Mouse (Mus musculus): ENCODE results near the gene Cmklr1. TPM values are rescaled to one million over a fixed set of nuclear protein-coding genes. Genes with fewer than 3 reads are reported as not detected.

The Cmklr1 gene
- polyA plus RNA-seq, 1 experiment from 2014 or later, result 2.0 TPM

DNA sequence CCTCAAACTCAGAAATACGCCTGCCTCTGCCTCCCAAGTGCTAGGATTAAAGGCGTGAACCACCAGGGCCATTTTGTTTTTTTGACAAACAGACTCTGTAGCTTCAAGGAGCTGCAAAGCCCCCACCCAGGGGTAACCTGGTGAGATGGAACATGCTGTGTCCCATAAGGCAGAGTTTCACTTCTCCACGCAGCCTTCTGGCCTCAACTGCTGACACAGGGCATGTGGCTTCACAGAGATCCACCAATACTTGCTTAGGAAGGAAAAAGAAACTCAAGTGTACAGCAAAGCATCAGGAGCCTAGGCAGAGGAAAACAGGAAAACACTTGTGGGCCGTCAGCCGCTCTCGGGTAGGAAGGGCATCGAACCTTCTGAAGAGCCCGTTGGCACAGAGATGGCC is 3.1 kb downstream of the Cmklr1 start:
- H3K36me3 ChIP-seq, result no peaks in the 10 kb centered on the region
- no peak overlapping the region for H3K27ac ChIP-seq
- no peak overlapping the region for H3K4me2 ChIP-seq (replicated peaks)
- H3K9me3 ChIP-seq (replicated peaks), result no peaks in the 10 kb centered on the region
- peaks cover 29% of the 10 kb centered on the region for H3K27me3 ChIP-seq
- 86% methylated on average over 8 of the region's 8 CpGs for WGBS
- H3K4me3 ChIP-seq, result no peak overlapping the region
- H3K9ac ChIP-seq, result no peak overlapping the region
- peaks cover 20% of the 10 kb centered on the region for H3K4me1 ChIP-seq
- ATAC-seq (ENCODE audit: low FRiP score), result no peak

DNA sequence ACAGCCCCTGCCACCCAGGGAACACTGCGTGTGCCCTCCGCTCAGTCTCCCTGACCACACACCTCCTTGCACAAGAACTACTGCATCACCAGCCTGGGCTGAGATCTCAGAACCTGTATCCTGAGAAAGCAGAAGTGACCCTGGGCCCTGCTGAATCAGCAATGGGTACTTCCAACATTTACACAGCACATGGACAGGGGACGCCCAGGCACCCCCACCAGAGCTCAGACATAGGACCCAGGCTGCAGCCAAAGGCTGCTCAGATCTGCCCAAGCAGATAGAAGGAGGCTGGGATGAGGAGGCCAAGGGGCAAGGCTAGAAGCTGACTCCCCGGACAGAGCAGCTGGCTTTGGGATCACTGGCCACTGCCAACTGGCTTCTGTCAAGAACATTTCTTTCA is 5.7 kb downstream of the Cmklr1 start:
- H3K4me3 ChIP-seq, result no peak overlapping the region
- peaks cover 13% of the 10 kb centered on the region for H3K4me1 ChIP-seq
- peaks cover 12% of the 10 kb centered on the region for H3K27me3 ChIP-seq
- H3K27ac ChIP-seq, result no peak overlapping the region
- no peaks in the 10 kb centered on the region for H3K36me3 ChIP-seq
- WGBS, result 91% methylated on average over 4 of the region's 4 CpGs
- no peak overlapping the region for H3K9ac ChIP-seq
- no peaks in the 10 kb centered on the region for H3K9me3 ChIP-seq (replicated peaks)
- no peak overlapping the region for H3K4me2 ChIP-seq (replicated peaks)
- no peak for ATAC-seq (ENCODE audit: low FRiP score)

DNA sequence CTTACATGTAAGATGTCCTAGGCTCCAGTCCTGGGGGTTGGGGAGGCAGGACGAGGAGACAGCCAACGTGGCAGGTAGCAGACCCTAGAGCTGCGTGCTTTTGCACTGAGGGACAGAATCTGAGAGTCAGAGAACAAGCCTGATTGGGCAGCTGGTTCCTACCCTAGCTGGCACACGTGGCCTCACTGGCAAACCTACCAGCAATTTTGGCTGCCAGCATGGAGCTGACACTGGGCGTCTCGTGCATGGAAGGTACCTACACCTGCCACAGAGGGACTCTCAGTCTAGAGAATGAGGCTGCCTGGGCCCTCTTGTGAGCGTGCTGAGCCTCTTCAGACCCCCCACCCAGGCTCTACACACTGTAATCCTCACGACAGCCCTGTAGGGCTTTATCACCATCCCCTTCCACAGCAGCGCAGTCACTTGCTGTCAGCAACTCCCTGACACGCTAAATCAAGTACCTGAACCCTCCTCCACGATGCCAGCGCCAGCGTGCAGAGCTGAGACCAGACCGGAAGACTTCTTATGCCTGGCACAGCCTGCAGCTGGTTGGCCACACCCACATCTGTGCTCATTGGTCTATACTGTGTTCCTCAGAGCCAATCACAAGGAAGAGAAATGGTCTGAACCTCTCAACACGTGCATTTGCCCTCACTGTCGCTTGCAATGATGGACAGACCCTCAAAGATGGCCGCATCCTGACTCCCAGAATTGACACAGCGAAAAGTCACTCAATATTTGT is 6.9 kb downstream of the Cmklr1 start:
- H3K36me3 ChIP-seq, result no peaks in the 10 kb centered on the region
- no peaks in the 10 kb centered on the region for H3K9me3 ChIP-seq (replicated peaks)
- peaks cover 5% of the 10 kb centered on the region for H3K27me3 ChIP-seq
- H3K4me3 ChIP-seq, result peak overlapping the region; percentile 10; the same call in 1 of the 2 replicates
- peaks cover 13% of the 10 kb centered on the region for H3K4me1 ChIP-seq
- ATAC-seq (ENCODE audit: low FRiP score), result peak; percentile 86
- peak overlapping the region; percentile 41 for H3K4me2 ChIP-seq (replicated peaks)
- WGBS, result 58% methylated on average over 18 of the region's 18 CpGs
- H3K27ac ChIP-seq, result no peak overlapping the region
- no peak overlapping the region for H3K9ac ChIP-seq

DNA sequence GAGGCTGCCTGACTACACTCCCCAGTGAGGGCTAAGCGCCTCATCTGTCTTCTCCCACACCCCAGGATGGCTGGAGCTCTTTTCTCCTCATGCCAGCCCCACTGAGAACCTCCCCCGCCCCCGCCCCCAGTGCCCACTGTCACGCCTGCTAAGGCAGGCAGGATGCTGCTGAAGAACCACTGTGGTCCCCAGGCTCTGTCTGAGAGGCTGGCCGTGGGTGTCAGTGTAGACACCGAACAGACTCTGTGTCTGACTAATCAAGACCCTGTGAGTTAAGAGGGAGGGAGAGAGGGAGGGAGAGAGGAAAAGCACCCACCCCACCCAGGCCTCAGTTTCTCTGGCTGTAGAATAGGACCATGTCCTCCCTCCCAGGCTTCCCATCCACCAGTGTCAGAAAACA is 9.2 kb downstream of the Cmklr1 start:
- WGBS, result 45% methylated on average over 6 of the region's 6 CpGs
- no peak for ATAC-seq (ENCODE audit: low FRiP score)

DNA sequence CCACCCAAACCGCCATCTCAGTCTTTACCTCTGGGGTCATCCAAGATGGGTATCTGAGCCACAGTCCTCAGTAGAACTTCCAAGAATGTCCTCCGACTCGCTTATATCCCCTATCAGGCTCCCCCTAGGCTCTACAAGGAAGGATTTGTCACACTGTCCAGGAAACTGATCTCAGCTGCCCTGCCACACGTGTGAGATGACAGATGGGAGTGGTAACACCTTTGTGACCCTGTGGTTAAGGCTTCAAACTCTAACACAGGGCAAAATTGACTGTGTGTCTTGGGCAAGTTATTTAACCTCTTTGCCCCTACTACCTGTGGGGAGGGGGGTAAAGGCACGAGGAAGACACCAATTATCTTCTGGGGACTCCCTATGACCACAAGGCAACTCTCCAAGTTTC is 11.1 kb downstream of the Cmklr1 start:
- Histone ChIP-seq H3K4me2 (replicated peaks) (no peak overlapping the region), H3K4me3 (no peak overlapping the region), H3K4me1 (peaks cover 17% of the 10 kb centered on the region), H3K27me3 (no peaks in the 10 kb centered on the region), H3K36me3 (no peaks in the 10 kb centered on the region), H3K27ac (no peak overlapping the region), H3K9me3 (replicated peaks) (no peaks in the 10 kb centered on the region), H3K9ac (no peak overlapping the region)
- ATAC-seq (ENCODE audit: low FRiP score), result no peak
- WGBS, result 72% methylated on average over 5 of the region's 5 CpGs

More for the DNA sequence above, 9.2 kb downstream of the Cmklr1 start:
- H3K9me3 ChIP-seq (replicated peaks), result no peaks in the 10 kb centered on the region
- peaks cover 13% of the 10 kb centered on the region for H3K4me1 ChIP-seq
- no peak overlapping the region for H3K4me2 ChIP-seq (replicated peaks)
- peaks cover 5% of the 10 kb centered on the region for H3K27me3 ChIP-seq
- H3K27ac ChIP-seq, result no peak overlapping the region
- H3K36me3 ChIP-seq, result no peaks in the 10 kb centered on the region
- H3K4me3 ChIP-seq, result no peak overlapping the region
- H3K9ac ChIP-seq, result no peak overlapping the region

DNA sequence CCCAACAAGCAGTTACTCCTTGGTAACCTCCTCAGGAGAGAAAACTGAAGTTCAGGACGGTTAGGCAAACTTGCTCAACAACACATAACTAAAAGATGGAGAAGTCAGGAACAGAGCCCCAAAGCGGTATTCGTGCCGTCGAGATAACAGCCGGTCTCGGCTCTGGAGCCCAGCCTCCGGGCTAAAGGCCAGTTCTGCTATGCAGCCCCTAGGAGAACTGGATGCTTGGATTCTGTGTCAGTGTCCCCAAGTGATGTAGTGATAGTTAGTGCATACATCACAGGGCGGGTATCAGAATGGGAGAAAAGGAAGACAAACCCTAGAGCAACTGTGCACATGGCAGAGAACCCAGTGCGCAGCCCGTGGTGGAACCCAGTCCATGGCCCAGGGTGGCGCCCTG is 12.2 kb downstream of the Cmklr1 start:
- Histone ChIP-seq H3K27me3 (no peaks in the 10 kb centered on the region), H3K4me3 (no peak overlapping the region), H3K36me3 (no peaks in the 10 kb centered on the region), H3K9me3 (replicated peaks) (no peaks in the 10 kb centered on the region), H3K9ac (no peak overlapping the region), H3K4me2 (replicated peaks) (no peak overlapping the region), H3K4me1 (peaks cover 15% of the 10 kb centered on the region), H3K27ac (no peak overlapping the region)
- WGBS, result 92% methylated on average over 12 of the region's 12 CpGs
- ATAC-seq (ENCODE audit: low FRiP score), result no peak

GRCm38 (mm10) chr5:113637631-113638030 is 12.6 kb downstream of the Cmklr1 start:
- no peak overlapping the region for H3K4me3 ChIP-seq
- no peak overlapping the region for H3K9ac ChIP-seq
- no peak for ATAC-seq (ENCODE audit: low FRiP score)
- H3K9me3 ChIP-seq (replicated peaks), result no peaks in the 10 kb centered on the region
- H3K36me3 ChIP-seq, result no peaks in the 10 kb centered on the region
- H3K27me3 ChIP-seq, result no peaks in the 10 kb centered on the region
- no peak overlapping the region for H3K27ac ChIP-seq
- no peak overlapping the region for H3K4me2 ChIP-seq (replicated peaks)
- peaks cover 14% of the 10 kb centered on the region for H3K4me1 ChIP-seq
- WGBS, result 82% methylated on average over 4 of the region's 4 CpGs

GRCm38 (mm10) chr5:113635861-113636565 is 14.2 kb downstream of the Cmklr1 start:
- 87% methylated on average over 15 of the region's 15 CpGs for WGBS
- no peak for ATAC-seq (ENCODE audit: low FRiP score)
- Histone ChIP-seq H3K36me3 (no peaks in the 10 kb centered on the region), H3K27me3 (no peaks in the 10 kb centered on the region), H3K4me1 (peaks cover 14% of the 10 kb centered on the region), H3K4me2 (replicated peaks) (no peak overlapping the region), H3K9me3 (replicated peaks) (no peaks in the 10 kb centered on the region), H3K4me3 (no peak overlapping the region), H3K9ac (no peak overlapping the region), H3K27ac (no peak overlapping the region)

GRCm38 (mm10) chr5:113634887-113635610 is 15.2 kb downstream of the Cmklr1 start:
- Histone ChIP-seq H3K27ac (no peak overlapping the region), H3K36me3 (no peaks in the 10 kb centered on the region), H3K27me3 (no peaks in the 10 kb centered on the region; the same call in 1 of the 2 replicates), H3K4me2 (replicated peaks) (no peak overlapping the region), H3K9me3 (replicated peaks) (no peaks in the 10 kb centered on the region), H3K4me1 (peaks cover 10% of the 10 kb centered on the region), H3K4me3 (no peak overlapping the region), H3K9ac (no peak overlapping the region)
- 85% methylated on average over 7 of the region's 7 CpGs for WGBS
- ATAC-seq (ENCODE audit: low FRiP score), result no peak

DNA sequence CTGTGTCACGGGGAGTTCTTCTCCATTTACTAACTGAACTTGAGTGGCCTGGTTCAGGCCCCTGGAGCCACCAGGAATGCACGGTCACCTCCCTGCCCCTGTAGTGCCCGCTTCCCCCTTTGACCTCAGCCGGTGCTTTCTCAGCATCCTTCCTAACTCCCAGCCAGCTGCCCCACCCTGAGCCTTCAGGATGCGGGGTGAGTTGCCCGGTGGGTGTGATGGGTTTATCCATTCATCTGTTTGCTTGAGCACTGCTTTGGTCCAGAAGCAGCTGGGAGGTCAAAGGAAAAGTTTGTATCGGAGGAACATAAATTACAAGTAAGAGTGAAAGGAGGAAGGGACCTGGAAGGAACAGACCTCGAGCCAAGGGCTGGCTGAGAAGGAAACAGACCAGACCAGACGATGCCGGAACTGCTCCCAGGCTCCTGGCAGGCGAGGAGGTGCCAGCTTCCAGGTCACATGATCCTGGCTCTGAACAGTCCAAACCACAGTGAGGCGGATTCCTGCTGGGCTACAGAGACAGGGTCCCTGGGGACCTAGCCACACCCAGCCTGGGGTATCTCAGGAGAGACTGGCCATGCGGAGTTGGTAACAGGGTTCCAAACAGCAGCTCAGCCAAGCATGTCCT is 16.1 kb downstream of the Cmklr1 start:
- H3K4me2 ChIP-seq (replicated peaks), result no peak overlapping the region
- ATAC-seq (ENCODE audit: low FRiP score), result no peak
- no peak overlapping the region for H3K27ac ChIP-seq
- H3K4me3 ChIP-seq, result no peak overlapping the region
- no peaks in the 10 kb centered on the region for H3K36me3 ChIP-seq
- H3K4me1 ChIP-seq, result peaks cover 7% of the 10 kb centered on the region
- WGBS, result 66% methylated on average over 13 of the region's 13 CpGs
- no peak overlapping the region for H3K9ac ChIP-seq
- H3K27me3 ChIP-seq, result no peaks in the 10 kb centered on the region; the same call in 1 of the 2 replicates
- H3K9me3 ChIP-seq (replicated peaks), result no peaks in the 10 kb centered on the region

- WGBS, result 65% methylated on average over 9 of the region's 9 CpGs
- Histone ChIP-seq H3K4me3 (no peak overlapping the region), H3K4me2 (replicated peaks) (no peak overlapping the region), H3K9ac (no peak overlapping the region), H3K4me1 (peaks cover 7% of the 10 kb centered on the region), H3K27ac (no peak overlapping the region), H3K36me3 (no peaks in the 10 kb centered on the region), H3K9me3 (replicated peaks) (no peaks in the 10 kb centered on the region), H3K27me3 (no peaks in the 10 kb centered on the region; the same call in 1 of the 2 replicates)
- no peak for ATAC-seq (ENCODE audit: low FRiP score)
Observed at GRCm38 (mm10) chr5:113633037-113633714, 17.1 kb downstream of the Cmklr1 start.

Data from hindbrain, embryonic 12.5 days (tissue).